15 mouse cellular contexts compared by ENCODE assay signal in the genomic region with DNA sequence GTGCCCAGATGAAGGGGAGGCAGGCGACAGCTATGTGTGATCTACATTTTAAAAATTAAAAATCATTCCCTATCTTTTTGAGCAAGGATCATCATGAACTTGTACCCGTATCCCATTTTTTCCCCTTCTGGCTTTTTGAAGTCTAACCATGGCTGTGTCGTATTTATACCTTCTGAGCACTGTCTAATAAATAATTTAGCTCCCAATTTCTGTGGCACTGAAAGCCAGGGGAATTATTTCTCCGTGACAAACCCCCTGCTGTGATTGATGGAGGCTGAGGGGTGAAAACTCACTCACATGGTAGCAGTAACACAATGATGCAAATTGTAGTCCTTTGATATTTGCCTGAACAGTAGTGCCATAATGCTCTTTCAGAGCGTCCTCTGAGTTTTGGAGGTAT.
DNase-seq lines count a peak whose midpoint lies in the region; ATAC-seq and TF ChIP-seq lines count a peak whose summit lies in the region.
"Had no signal": no experiment of that assay in that cellular context is flagged by ENCODE, and none has a peak within 500 bp of the region (broad histone marks: within the 10 kb centered on the region; RNA-seq: fewer than 3 reads in every experiment).

No protein-coding gene starts in this region.

- peak overlapping the region; percentile 55; the same call in 1 of the 2 replicates for H3K4me3 ChIP-seq in forebrain, embryonic 14.5 days (ENCODE audit: low read depth, low read length)
- peak overlapping the region; percentile 46 for H3K4me3 ChIP-seq in hindbrain, embryonic 16.5 days (ENCODE audit: low read length)
- peak overlapping the region; percentile 41 for H3K4me3 ChIP-seq in midbrain, postnatal 0 days (ENCODE audit: low read depth, low read length)
- H3K4me3 ChIP-seq: liver, embryonic 12.5 days had no signal

- no peaks in the 10 kb centered on the region for H3K9me3 ChIP-seq in forebrain, embryonic 14.5 days (replicated peaks; ENCODE audit: control insufficient read depth, low read length)
- H3K9me3 ChIP-seq in hindbrain, embryonic 16.5 days (ENCODE audit: control insufficient read depth, low read length): no peaks in the 10 kb centered on the region
- H3K9me3 ChIP-seq in midbrain, postnatal 0 days (ENCODE audit: low read length): no peaks in the 10 kb centered on the region
- H3K9me3 ChIP-seq: liver, embryonic 12.5 days had no signal

- peak overlapping the region; percentile 93 for H3K4me2 ChIP-seq in forebrain, embryonic 14.5 days (ENCODE audit: low read length)
- peak overlapping the region; percentile 83 for H3K4me2 ChIP-seq in hindbrain, embryonic 16.5 days (ENCODE audit: low read length)
- H3K4me2 ChIP-seq in midbrain, postnatal 0 days (ENCODE audit: low read depth, low read length, poor library complexity, severe bottlenecking): peak overlapping the region; percentile 87
- H3K4me2 ChIP-seq: liver, embryonic 12.5 days had no signal

- peaks cover 10% of the 10 kb centered on the region for H3K4me1 ChIP-seq in forebrain, embryonic 14.5 days (ENCODE audit: control insufficient read depth, insufficient read depth, low read length)
- peaks cover 26% of the 10 kb centered on the region for H3K4me1 ChIP-seq in hindbrain, embryonic 16.5 days (ENCODE audit: control insufficient read depth, insufficient read depth, low read depth, low read length)
- H3K4me1 ChIP-seq in midbrain, postnatal 0 days (ENCODE audit: insufficient read depth, low read length): 0 out of 2 replicates have a peak, but pooled peaks cover 11% of the 10 kb centered on the region
- H3K4me1 ChIP-seq: liver, embryonic 12.5 days had no signal

- TF ChIP-seq CTCF in midbrain, postnatal 0 days (IDR thresholded peaks at IDR 0.05): no peak

- H3K36me3 ChIP-seq in forebrain, embryonic 14.5 days (ENCODE audit: control insufficient read depth, insufficient read depth, low read length): no peaks in the 10 kb centered on the region
- no peaks in the 10 kb centered on the region for H3K36me3 ChIP-seq in hindbrain, embryonic 16.5 days (ENCODE audit: control insufficient read depth, insufficient read depth, low read length)
- H3K36me3 ChIP-seq in midbrain, postnatal 0 days (ENCODE audit: insufficient read depth, low read length): no peaks in the 10 kb centered on the region
- H3K36me3 ChIP-seq: liver, embryonic 12.5 days had no signal

- H3K27me3 ChIP-seq in forebrain, embryonic 14.5 days (replicated peaks; ENCODE audit: control insufficient read depth, insufficient read depth, low read length): no peaks in the 10 kb centered on the region
- no peaks in the 10 kb centered on the region for H3K27me3 ChIP-seq in hindbrain, embryonic 16.5 days (replicated peaks; ENCODE audit: control insufficient read depth, insufficient read depth, low read length)
- H3K27me3 ChIP-seq in midbrain, postnatal 0 days (ENCODE audit: insufficient read depth, low read length): no peaks in the 10 kb centered on the region

- DNase-seq in MN1 (ENCODE audit: low spot score): peak; percentile 32
- peak; percentile 43 for DNase-seq in forebrain, embryonic 14.5 days (ENCODE audit: low spot score)
- DNase-seq in midbrain, postnatal 0 days (ENCODE audit: low spot score): no peak
- DNase-seq in urinary bladder, postnatal 25 days (ENCODE audit: low spot score): no peak
- no peak for DNase-seq in lung, postnatal 4 days
- DNase-seq in cerebellum, adult 9-11 months: no peak
- DNase-seq: adrenal gland, postnatal 10 days; cerebellum, postnatal 14 days; layer of hippocampus, adult 9-11 months; left cerebral cortex, postnatal 4 days; thymus, postnatal 36 days had no signal

- WGBS in forebrain, embryonic 14.5 days: 29% methylated on average over 5 of the region's 5 CpGs
- WGBS in hindbrain, embryonic 16.5 days: 34% methylated on average over 5 of the region's 5 CpGs
- WGBS in midbrain, postnatal 0 days: 35% methylated on average over 5 of the region's 5 CpGs

- H3K9ac ChIP-seq in forebrain, embryonic 14.5 days (ENCODE audit: low read length): peak overlapping the region; percentile 70; the same call in 1 of the 2 replicates
- no peak overlapping the region for H3K9ac ChIP-seq in hindbrain, embryonic 16.5 days (ENCODE audit: low read depth, low read length)
- H3K9ac ChIP-seq in midbrain, postnatal 0 days (replicated peaks; ENCODE audit: low read length, poor library complexity, severe bottlenecking): no peak overlapping the region
- H3K9ac ChIP-seq: liver, embryonic 12.5 days had no signal

- no peak for ATAC-seq in forebrain, embryonic 14.5 days
- ATAC-seq in hindbrain, embryonic 16.5 days: no peak
- no peak for ATAC-seq in midbrain, postnatal 0 days (ENCODE audit: low FRiP score)
- no peak for ATAC-seq in megakaryocyte, adult 5-6 weeks (ENCODE audit: poor library complexity, severe bottlenecking)
- ATAC-seq: liver, embryonic 12.5 days had no signal

- H3K27ac ChIP-seq in forebrain, embryonic 14.5 days (ENCODE audit: low read depth, low read length): no peak overlapping the region
- no peak overlapping the region for H3K27ac ChIP-seq in hindbrain, embryonic 16.5 days (ENCODE audit: low read depth, low read length)
- H3K27ac ChIP-seq in midbrain, postnatal 0 days (ENCODE audit: low read depth, low read length): no peak overlapping the region
- H3K27ac ChIP-seq: kidney, postnatal 0 days; liver, embryonic 12.5 days had no signal

Comparison
In these comparisons a context has a peak if more than half of its experiments do, and no peak if none do; other contexts are left out.
1. DNase-seq: peak in MN1 (single experiment) and forebrain, embryonic 14.5 days (single experiment); none in midbrain, postnatal 0 days (single experiment), urinary bladder, postnatal 25 days (single experiment), lung, postnatal 4 days (0 of 2) and cerebellum, adult 9-11 months (single experiment).
2. Peak in every context shown above with its lines, with median percentiles within 50 percentile points of each other: H3K4me2 ChIP-seq and H3K4me3 ChIP-seq.